Mouse (Mus musculus): Measurements from ENCODE around the gene Clic6.

- TF ChIP-seq GATA1 (IDR thresholded peaks at IDR 0.05; ENCODE audit: low read length) (no peak), TAL1 (IDR thresholded peaks at IDR 0.05; ENCODE audit: low read length) (no peak)
These were observed 30.6 kb downstream of the Clic6 start for GRCm38 (mm10) chr16:92516139-92516538.
